Mouse (Mus musculus) left cerebral cortex, postnatal 36 days (tissue): ENCODE measurements around the gene Dkkl1. TPM values are rescaled to one million over a fixed set of nuclear protein-coding genes. Genes with fewer than 3 reads are reported as not detected.
"Not testable (repeated sequence)": the region's sequence is repeated elsewhere in the genome, so short reads cannot be mapped to it uniquely, and the experiment has no call there.

Experiments
- DNase-seq, 2 experiments: peaks; one replicate each; pipeline ENCODE4 v3.0.0; 2021 to 2022; ENCODE audit warnings: low spot score in 2 of 2, mixed read lengths in 1 of 2
- intact Hi-C: fragments of 180-260 bp; cut with DNase I; formaldehyde crosslinking; loops from one replicate; pipeline ENCODE4 v1.15.1; 2025
- total RNA-seq, 2 experiments: library from RNA; stranded (reverse); gene quantifications; 2 replicates each; pipeline ENCODE4 v1.2.3; 2021

Gene Dkkl1
- total RNA-seq, 2 experiments from 2014 or later = 25.9 to 29.9 TPM

- no peak for DNase-seq
Observed at GRCm38 (mm10) chr7:45175398-45175797, 36.5 kb downstream of the Dkkl1 start.

GRCm38 (mm10) chr7:45174567-45175280 is 37.2 kb downstream of the Dkkl1 start:
- peak in 1 of 2 experiments; percentile 38 for DNase-seq
- intact Hi-C loops = no loop called here

More at GRCm38 (mm10) chr7:45175398-45175797, 36.5 kb downstream of the Dkkl1 start:
- intact Hi-C loops = no loop called here

GRCm38 (mm10) chr7:45173772-45174171 is 38.2 kb downstream of the Dkkl1 start:
- intact Hi-C loops, DNase-seq: not testable (repeated sequence)

- peak in 1 of 2 experiments; percentile 27 for DNase-seq
- intact Hi-C loops = no loop called here
Observed at GRCm38 (mm10) chr7:45172974-45173373, 39.0 kb downstream of the Dkkl1 start.

GRCm38 (mm10) chr7:45169495-45169894 is 42.5 kb downstream of the Dkkl1 start:
- intact Hi-C loops = no loop called here
- peak in 1 of 2 experiments; percentile 40 for DNase-seq

GRCm38 (mm10) chr7:45168656-45169055 is 43.3 kb downstream of the Dkkl1 start:
- intact Hi-C loops = no loop called here
- peak in 1 of 2 experiments; percentile 23 for DNase-seq

- intact Hi-C loops = loop anchor here (2.0 kb wide), 1 partner anchor 65 kb away; no protein-coding TSS in a partner anchor
- DNase-seq = peak; percentile 61 to 74
Observed at GRCm38 (mm10) chr7:45167761-45168445, 44.0 kb downstream of the Dkkl1 start.

GRCm38 (mm10) chr7:45166950-45167401 is 45.0 kb downstream of the Dkkl1 start:
- peak; percentile 61 to 78 for DNase-seq
- intact Hi-C loops = loop anchor here (2.0 kb wide), 1 partner anchor 66 kb away; no protein-coding TSS in a partner anchor

GRCm38 (mm10) chr7:45165701-45166100 is 46.2 kb downstream of the Dkkl1 start:
- DNase-seq = no peak
- intact Hi-C loops = loop anchor here (2.0 kb wide), 1 partner anchor 67 kb away; no protein-coding TSS in a partner anchor

GRCm38 (mm10) chr7:45164833-45165232 is 47.1 kb downstream of the Dkkl1 start:
- intact Hi-C loops = no loop called here
- DNase-seq = peak in 1 of 2 experiments; percentile 28

GRCm38 (mm10) chr7:45163735-45164490 is 48.0 kb downstream of the Dkkl1 start, which contains the start of gene Slc17a7:
Gene Slc17a7 (plus strand): TSS chr7:45163949.
- intact Hi-C loops = loop anchor here (2.0 kb wide), 2 partner anchors 33 to 135 kb away; no protein-coding TSS in a partner anchor
- peak; percentile 58 to 79 for DNase-seq

- intact Hi-C loops = loop anchor here (2.0 kb wide), 2 partner anchors 34 to 136 kb away; no protein-coding TSS in a partner anchor
- DNase-seq = no peak
Observed at GRCm38 (mm10) chr7:45162996-45163615, 48.8 kb downstream of the Dkkl1 start.

GRCm38 (mm10) chr7:45162551-45162950 is 49.4 kb downstream of the Dkkl1 start:
- no peak for DNase-seq
- intact Hi-C loops = loop anchor here (2.0 kb wide), 2 partner anchors 34 to 136 kb away; no protein-coding TSS in a partner anchor

- peak; percentile 96 to 99 for DNase-seq
- intact Hi-C loops = loop anchor here (2.0 kb wide), 2 partner anchors 35 to 137 kb away; no protein-coding TSS in a partner anchor
Observed at GRCm38 (mm10) chr7:45161612-45162473, 50.1 kb downstream of the Dkkl1 start.

- intact Hi-C loops = no loop called here
- DNase-seq = no peak
Observed at GRCm38 (mm10) chr7:45160866-45161265, 51.1 kb downstream of the Dkkl1 start.

- intact Hi-C loops = no loop called here
- no peak for DNase-seq
Observed at GRCm38 (mm10) chr7:45160316-45160800, 51.6 kb downstream of the Dkkl1 start.

GRCm38 (mm10) chr7:45158991-45159390 is 53.0 kb downstream of the Dkkl1 start:
- intact Hi-C loops = no loop called here
- DNase-seq = no peak
